Mouse (Mus musculus): ENCODE results near the gene Zfp704. TPM values are rescaled to one million over a fixed set of nuclear protein-coding genes. Genes with fewer than 3 reads are reported as not detected.

The Zfp704 gene
- total and polyA plus RNA-seq, 3 experiments: under 0.01 TPM; not detected in 2

DNA sequence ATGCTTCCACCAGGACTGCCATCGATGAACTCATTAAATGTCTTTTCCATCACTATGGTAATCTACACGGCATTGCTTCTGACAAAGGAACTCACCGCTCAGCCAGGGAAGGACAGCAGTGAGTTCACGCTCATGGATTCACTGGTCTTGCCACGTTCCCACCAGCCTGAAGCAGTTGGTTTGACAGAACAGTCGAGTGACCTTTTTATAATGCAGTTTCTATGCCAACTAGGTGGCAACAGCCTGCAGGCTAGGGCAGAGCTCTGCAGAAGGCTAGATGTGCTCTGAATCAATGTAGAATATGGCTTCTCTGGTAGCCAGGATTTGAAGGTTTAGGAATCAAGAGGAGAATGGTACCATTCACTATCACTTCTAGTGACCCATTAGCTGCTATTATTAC, 186.2 kb downstream of the Zfp704 start:
- H3K4me1 ChIP-seq (ENCODE audit: control insufficient read depth in 1 of 2, insufficient read depth in 2 of 2, low read length in 2 of 2): no peaks in the 10 kb centered on the region
- no peaks in the 10 kb centered on the region for H3K36me3 ChIP-seq (ENCODE audit: control insufficient read depth in 1 of 2, insufficient read depth in 2 of 2, low read length in 2 of 2)
- H3K79me2 ChIP-seq (ENCODE audit: control insufficient read depth, insufficient read depth, low read length, poor library complexity): no peaks in the 10 kb centered on the region
- no peaks in the 10 kb centered on the region for H3K9me3 ChIP-seq (replicated peaks; ENCODE audit: insufficient read depth, low read length)
- no peak for DNase-seq (ENCODE audit: low read depth, low spot score)
- no peaks in the 10 kb centered on the region for H3K27me3 ChIP-seq (ENCODE audit: control insufficient read depth in 1 of 2, insufficient read depth in 2 of 2, low read length in 2 of 2)
- no peak for TF ChIP-seq BHLHE40 (IDR thresholded peaks at IDR 0.05; ENCODE audit: borderline replicate concordance, low read depth, low read length)
- TF ChIP-seq MAX (IDR thresholded peaks at IDR 0.05; ENCODE audit: low read length): no peak
- TF ChIP-seq ELF1 (IDR thresholded peaks at IDR 0.05; ENCODE audit: low read depth, low read length): no peak
- no peak for TF ChIP-seq CHD2 (IDR thresholded peaks at IDR 0.05; ENCODE audit: low read length)
- no peak for TF ChIP-seq USF2 (IDR thresholded peaks at IDR 0.05; ENCODE audit: borderline replicate concordance in 1 of 2, insufficient read depth in 1 of 2, low read depth in 1 of 2, low read length in 2 of 2)
- no peak for TF ChIP-seq NELFE (IDR thresholded peaks at IDR 0.05; ENCODE audit: low read depth, low read length)
- no peak for TF ChIP-seq ETS1 (IDR thresholded peaks at IDR 0.05; ENCODE audit: low read depth, low read length)
- TF ChIP-seq ZMIZ1 (IDR thresholded peaks at IDR 0.05; ENCODE audit: low read depth, low read length): no peak
- no peak for TF ChIP-seq TCF12 (IDR thresholded peaks at IDR 0.05; ENCODE audit: low read depth, low read length)
- no peak for TF ChIP-seq NRF1 (IDR thresholded peaks at IDR 0.05; ENCODE audit: insufficient read depth, low read depth, low read length, poor library complexity, severe bottlenecking)
- TF ChIP-seq JUND (IDR thresholded peaks at IDR 0.05; ENCODE audit: low read depth, low read length): no peak
- TF ChIP-seq ZKSCAN1 (IDR thresholded peaks at IDR 0.05; ENCODE audit: low read depth, low read length): no peak
- no peak for TF ChIP-seq RCOR1 (IDR thresholded peaks at IDR 0.05; ENCODE audit: low read depth, low read length)
- no peak for TF ChIP-seq MAFK (IDR thresholded peaks at IDR 0.05; ENCODE audit: borderline replicate concordance, low read depth, low read length)
- no peak for TF ChIP-seq ZC3H11A (IDR thresholded peaks at IDR 0.05; ENCODE audit: low read depth, low read length)
- TF ChIP-seq CHD1 (IDR thresholded peaks at IDR 0.05; ENCODE audit: low read depth, low read length): no peak
- no peak for TF ChIP-seq GABPA (IDR thresholded peaks at IDR 0.05; ENCODE audit: low read depth, low read length)
- no peak for TF ChIP-seq E2F4 (IDR thresholded peaks at IDR 0.05; ENCODE audit: borderline replicate concordance, low read depth, low read length)
- no peak overlapping the region for H3K4me3 ChIP-seq (ENCODE audit: control insufficient read depth in 1 of 2, insufficient read depth in 1 of 2, low read depth in 2 of 2, low read length in 2 of 2)
- no peak overlapping the region for H3K9ac ChIP-seq (ENCODE audit: control insufficient read depth, low read depth, low read length, poor library complexity, severe bottlenecking)
- H3K27ac ChIP-seq (ENCODE audit: control insufficient read depth, low read depth, low read length): no peak overlapping the region

DNA sequence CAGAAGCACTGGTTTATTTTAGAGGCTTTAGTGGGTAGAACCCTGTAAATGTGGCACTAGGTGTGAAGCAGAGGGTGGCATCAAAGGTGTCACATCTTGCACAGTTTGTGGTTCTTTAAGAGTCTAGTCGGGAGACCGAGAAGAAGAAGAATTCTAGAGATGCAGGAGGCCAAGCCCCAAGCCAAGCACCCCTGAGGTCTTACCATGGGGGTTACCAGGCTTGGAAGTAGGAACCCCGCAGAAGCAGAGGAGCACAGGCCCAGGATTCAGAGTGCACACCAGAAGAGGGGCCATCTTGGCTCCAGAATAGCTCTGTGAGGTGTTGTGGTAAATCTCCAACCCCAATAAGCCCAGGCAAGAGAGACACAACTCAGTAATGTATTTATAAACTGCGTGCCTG, 201.0 kb downstream of the Zfp704 start:
- no peak for TF ChIP-seq JUND (IDR thresholded peaks at IDR 0.05; ENCODE audit: low read depth, low read length)
- TF ChIP-seq POLR2AphosphoS5 (IDR thresholded peaks at IDR 0.05; ENCODE audit: borderline replicate concordance, low read depth, low read length): no peak
- TF ChIP-seq NRF1 (IDR thresholded peaks at IDR 0.05; ENCODE audit: insufficient read depth, low read depth, low read length, poor library complexity, severe bottlenecking): no peak
- no peak for TF ChIP-seq SMC3 (IDR thresholded peaks at IDR 0.05; ENCODE audit: low read depth, low read length)
- TF ChIP-seq RAD21 (IDR thresholded peaks at IDR 0.05; ENCODE audit: low read depth, low read length): no peak
- no peak for TF ChIP-seq ETS1 (IDR thresholded peaks at IDR 0.05; ENCODE audit: low read depth, low read length)
- TF ChIP-seq USF1 (IDR thresholded peaks at IDR 0.05; ENCODE audit: low read depth, low read length): no peak
- no peak for TF ChIP-seq EP300 (IDR thresholded peaks at IDR 0.05; ENCODE audit: low read depth in 1 of 2, low read length in 2 of 2)
- no peak for TF ChIP-seq MYB (IDR thresholded peaks at IDR 0.05; ENCODE audit: low read depth, low read length)
- no peak for TF ChIP-seq GABPA (IDR thresholded peaks at IDR 0.05; ENCODE audit: low read depth, low read length)
- TF ChIP-seq RCOR1 (IDR thresholded peaks at IDR 0.05; ENCODE audit: low read depth, low read length): no peak
- TF ChIP-seq TAL1 (IDR thresholded peaks at IDR 0.05; ENCODE audit: low read length): no peak
- TF ChIP-seq E2F4 (IDR thresholded peaks at IDR 0.05; ENCODE audit: borderline replicate concordance, low read depth, low read length): no peak
- no peak for TF ChIP-seq MAZ (IDR thresholded peaks at IDR 0.05; ENCODE audit: low read depth, low read length)
- TF ChIP-seq POLR2A (IDR thresholded peaks at IDR 0.05; ENCODE audit: control insufficient read depth in 1 of 2, insufficient read depth in 1 of 2, low read depth in 1 of 2, low read length in 2 of 2, poor library complexity in 1 of 2): no peak
- no peak for TF ChIP-seq CHD1 (IDR thresholded peaks at IDR 0.05; ENCODE audit: low read depth, low read length)
- Histone ChIP-seq H3K79me2 (ENCODE audit: control insufficient read depth, insufficient read depth, low read length, poor library complexity) (no peaks in the 10 kb centered on the region), H3K27me3 (ENCODE audit: control insufficient read depth in 1 of 2, insufficient read depth in 2 of 2, low read length in 2 of 2) (no peaks in the 10 kb centered on the region), H3K9ac (ENCODE audit: control insufficient read depth, low read depth, low read length, poor library complexity, severe bottlenecking) (no peak overlapping the region), H3K4me3 (ENCODE audit: control insufficient read depth in 1 of 2, insufficient read depth in 1 of 2, low read depth in 2 of 2, low read length in 2 of 2) (no peak overlapping the region), H3K4me1 (ENCODE audit: control insufficient read depth in 1 of 2, insufficient read depth in 2 of 2, low read length in 2 of 2) (no peaks in the 10 kb centered on the region), H3K9me3 (replicated peaks; ENCODE audit: insufficient read depth, low read length) (no peaks in the 10 kb centered on the region), H3K36me3 (ENCODE audit: control insufficient read depth in 1 of 2, insufficient read depth in 2 of 2, low read length in 2 of 2) (no peaks in the 10 kb centered on the region), H3K27ac (ENCODE audit: control insufficient read depth, low read depth, low read length) (no peak overlapping the region)
- no peak for DNase-seq (ENCODE audit: low read depth, low spot score)

Measured in MEL (cell line).